Mouse (Mus musculus) cerebellum, postnatal 36 days (tissue): ENCODE measurements around the gene Myocd.
A peak's percentile ranks its signal among the peaks of the same experiment; 100 is the strongest.

ENCODE experiments used
- DNase-seq, 2 experiments: peaks; one replicate each; pipeline ENCODE4 v3.0.0; 2021 to 2022; ENCODE audit warnings: mixed read lengths in 2 of 2

Myocd gene

GRCm38 (mm10) chr11:65213806-65214205 is 56.0 kb downstream of the Myocd start:
- no peak for DNase-seq

GRCm38 (mm10) chr11:65211701-65212100 is 58.1 kb downstream of the Myocd start:
- DNase-seq = no peak

- no peak for DNase-seq
Observed at GRCm38 (mm10) chr11:65209441-65209840, 60.3 kb downstream of the Myocd start.

- no peak for DNase-seq
Observed at GRCm38 (mm10) chr11:65205306-65205705, 64.5 kb downstream of the Myocd start.

GRCm38 (mm10) chr11:65204651-65205050 is 65.1 kb downstream of the Myocd start:
- DNase-seq = no peak

GRCm38 (mm10) chr11:65203020-65203419 is 66.8 kb downstream of the Myocd start:
- DNase-seq = no peak

GRCm38 (mm10) chr11:65202236-65202635 is 67.6 kb downstream of the Myocd start:
- no peak for DNase-seq

GRCm38 (mm10) chr11:65198026-65198425 is 71.8 kb downstream of the Myocd start:
- DNase-seq = no peak

- peak; percentile 70 to 91 for DNase-seq
Observed at GRCm38 (mm10) chr11:65197280-65197679, 72.5 kb downstream of the Myocd start.

- no peak for DNase-seq
Observed at GRCm38 (mm10) chr11:65186974-65187373, 82.8 kb downstream of the Myocd start.

GRCm38 (mm10) chr11:65185114-65185513 is 84.7 kb downstream of the Myocd start:
- no peak for DNase-seq

GRCm38 (mm10) chr11:65170121-65170750 is 99.6 kb downstream of the Myocd start:
- DNase-seq = no peak

- peak; percentile 76 to 83 for DNase-seq
Observed at GRCm38 (mm10) chr11:65162767-65163120, 107.0 kb downstream of the Myocd start, which contains the start of gene Arhgap44. Arhgap44 (minus strand) TSS chr11:65162961.

- DNase-seq = peak; percentile 70 to 75
Observed at GRCm38 (mm10) chr11:65161881-65162766, 107.7 kb downstream of the Myocd start.

- DNase-seq = no peak
Observed at GRCm38 (mm10) chr11:65160991-65161880, 108.6 kb downstream of the Myocd start.

GRCm38 (mm10) chr11:65159791-65160190 is 110.0 kb downstream of the Myocd start, which contains the start of gene 1700086D15Rik:
1700086D15Rik (minus strand) TSS chr11:65159891.
- no peak for DNase-seq

GRCm38 (mm10) chr11:65158658-65158990 is 111.2 kb downstream of the Myocd start:
- no peak for DNase-seq

GRCm38 (mm10) chr11:65157966-65158657 is 111.7 kb downstream of the Myocd start:
- DNase-seq = peak in 1 of 2 experiments; percentile 40

GRCm38 (mm10) chr11:65153006-65153405 is 116.8 kb downstream of the Myocd start:
- DNase-seq = peak; percentile 42 to 57

- DNase-seq = no peak
Observed at GRCm38 (mm10) chr11:65148441-65148840, 121.3 kb downstream of the Myocd start.

GRCm38 (mm10) chr11:65142838-65143417 is 126.9 kb downstream of the Myocd start:
- DNase-seq = no peak

GRCm38 (mm10) chr11:65139030-65139429 is 130.8 kb downstream of the Myocd start:
- DNase-seq = no peak
